Mouse (Mus musculus) spleen, adult 2 months (tissue): ENCODE data around the gene Defb13.
"Not testable (repeated sequence)": the region's sequence is repeated elsewhere in the genome, so short reads cannot be mapped to it uniquely, and the experiment has no call there.

Source experiments
- CTCF ChIP-seq: fragments of 200-500 bp; IDR thresholded peaks from 2 replicates; pipeline ENCODE4 v1.5.1; 2011; ENCODE audit warnings: mild to moderate bottlenecking, inconsistent platforms; ENCODE audit not compliant: insufficient read depth, insufficient read length, insufficient replicate concordance; ENCODE audit errors: extremely low read depth
- POLR2A ChIP-seq: fragments of 200-500 bp; IDR thresholded peaks from 2 replicates; pipeline ENCODE4 v1.6.1; 2011; ENCODE audit warnings: low read depth, low read length, inconsistent platforms

- not testable (repeated sequence) for TF ChIP-seq CTCF, POLR2A
Measured at GRCm38 (mm10) chr8:21930754-21931153, 15.8 kb upstream of the Defb13 start.
